Mouse (Mus musculus): ENCODE data around the gene Elmo1. TPM values are rescaled to one million over a fixed set of nuclear protein-coding genes. Genes with fewer than 3 reads are reported as not detected.

Gene Elmo1
- polyA plus RNA-seq, 1 experiment = 0.68 TPM

- H3K36me3 ChIP-seq (replicated peaks; ENCODE audit: low read length) = no peaks in the 10 kb centered on the region
- H3K4me1 ChIP-seq = peaks cover 4% of the 10 kb centered on the region; the same call in 1 of the 2 replicates
Observed at GRCm38 (mm10) chr13:20558376-20558775, 468.0 kb downstream of the Elmo1 start.

DNA sequence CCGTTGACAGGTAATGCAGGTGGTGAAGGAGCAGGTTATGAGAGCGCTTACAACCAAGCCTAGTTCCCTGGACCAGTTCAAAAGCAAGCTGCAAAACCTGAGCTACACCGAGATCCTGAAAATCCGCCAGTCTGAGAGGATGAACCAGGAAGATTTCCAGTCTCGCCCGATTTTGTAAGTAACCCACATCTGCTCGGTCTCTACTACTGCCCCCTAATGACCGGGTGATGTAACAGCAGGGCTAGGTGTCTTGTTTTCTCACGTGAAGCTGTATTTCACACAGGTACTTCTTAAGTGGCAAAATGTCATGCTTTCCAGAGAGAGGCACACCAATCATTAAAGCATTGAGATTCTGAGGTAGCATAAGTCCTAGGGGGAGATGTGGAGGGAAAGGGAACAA, 474.0 kb downstream of the Elmo1 start:
- H3K27me3 ChIP-seq (replicated peaks) = no peaks in the 10 kb centered on the region
- no peak overlapping the region for H3K4me3 ChIP-seq (replicated peaks)
- no peaks in the 10 kb centered on the region for H3K4me1 ChIP-seq
- H3K9me3 ChIP-seq = no peaks in the 10 kb centered on the region
- H3K36me3 ChIP-seq (replicated peaks; ENCODE audit: low read length) = no peaks in the 10 kb centered on the region
- TF ChIP-seq GATA1 (IDR thresholded peaks at IDR 0.05; ENCODE audit: borderline replicate concordance, low read length) (no peak), FLI1 (IDR thresholded peaks at IDR 0.05; ENCODE audit: low read length) (no peak)

More at GRCm38 (mm10) chr13:20558376-20558775, 468.0 kb downstream of the Elmo1 start:
- no peak overlapping the region for H3K4me3 ChIP-seq (replicated peaks)
- H3K9me3 ChIP-seq = peaks cover 12% of the 10 kb centered on the region
- TF ChIP-seq GATA1 (IDR thresholded peaks at IDR 0.05; ENCODE audit: borderline replicate concordance, low read length) = no peak
- no peak for TF ChIP-seq FLI1 (IDR thresholded peaks at IDR 0.05; ENCODE audit: low read length)
- H3K27me3 ChIP-seq (replicated peaks) = no peaks in the 10 kb centered on the region

DNA sequence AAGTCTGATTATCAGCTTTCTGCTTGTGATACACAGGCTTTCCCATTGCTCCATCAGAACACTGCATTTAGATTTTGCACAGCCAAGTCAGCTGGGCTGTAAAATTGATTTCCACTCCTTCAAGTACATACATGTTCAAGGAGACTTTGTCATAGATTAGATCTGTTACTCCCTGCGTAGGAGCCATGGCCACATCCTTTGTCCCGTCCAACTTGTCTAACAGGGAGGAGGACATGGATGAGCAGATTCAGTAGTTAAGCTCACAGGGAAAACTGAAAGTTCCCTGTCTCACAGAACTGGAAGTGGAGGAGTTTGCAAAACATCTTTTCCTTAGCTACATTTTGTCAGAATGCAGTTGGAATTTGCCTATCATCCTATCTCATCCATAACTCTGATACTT, 484.8 kb downstream of the Elmo1 start:
- no peaks in the 10 kb centered on the region for H3K27me3 ChIP-seq (replicated peaks)
- peaks cover 20% of the 10 kb centered on the region for H3K36me3 ChIP-seq (replicated peaks; ENCODE audit: low read length)
- H3K4me1 ChIP-seq = no peaks in the 10 kb centered on the region
- no peak overlapping the region for H3K4me3 ChIP-seq (replicated peaks)
- H3K9me3 ChIP-seq = peaks cover 7% of the 10 kb centered on the region; the same call in 1 of the 2 replicates
- no peak for TF ChIP-seq GATA1 (IDR thresholded peaks at IDR 0.05; ENCODE audit: borderline replicate concordance, low read length)
- TF ChIP-seq FLI1 (IDR thresholded peaks at IDR 0.05; ENCODE audit: low read length) = no peak

DNA sequence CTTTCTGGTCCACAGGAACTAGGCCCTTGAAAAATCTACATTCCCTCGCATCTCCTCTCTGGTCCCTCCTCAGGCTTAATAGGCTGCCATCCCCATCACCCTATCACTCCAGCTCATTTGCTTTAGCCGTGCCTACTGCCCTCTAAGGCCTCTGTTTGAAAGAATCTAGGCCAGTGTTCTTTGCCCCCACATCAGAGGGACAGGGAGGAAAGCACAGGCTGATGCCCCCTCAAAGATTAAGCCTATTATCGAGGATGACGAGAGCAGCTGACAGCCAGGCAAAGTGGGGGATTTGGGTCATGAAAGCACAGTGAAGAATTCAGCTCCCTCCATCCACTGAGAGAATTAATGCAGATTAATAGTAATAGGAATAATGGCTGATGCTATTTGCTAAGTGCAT, 495.5 kb downstream of the Elmo1 start:
- Histone ChIP-seq H3K9me3 (no peaks in the 10 kb centered on the region), H3K27me3 (replicated peaks) (no peaks in the 10 kb centered on the region), H3K4me3 (replicated peaks) (no peak overlapping the region), H3K4me1 (no peaks in the 10 kb centered on the region), H3K36me3 (replicated peaks; ENCODE audit: low read length) (peaks cover 3% of the 10 kb centered on the region)
- TF ChIP-seq FLI1 (IDR thresholded peaks at IDR 0.05; ENCODE audit: low read length) (no peak), GATA1 (IDR thresholded peaks at IDR 0.05; ENCODE audit: borderline replicate concordance, low read length) (no peak)

- Histone ChIP-seq H3K27me3 (replicated peaks) (no peaks in the 10 kb centered on the region), H3K4me3 (replicated peaks) (no peak overlapping the region), H3K9me3 (no peaks in the 10 kb centered on the region), H3K36me3 (replicated peaks; ENCODE audit: low read length) (peaks cover 3% of the 10 kb centered on the region), H3K4me1 (no peaks in the 10 kb centered on the region)
- TF ChIP-seq GATA1 (IDR thresholded peaks at IDR 0.05; ENCODE audit: borderline replicate concordance, low read length) = no peak
- TF ChIP-seq FLI1 (IDR thresholded peaks at IDR 0.05; ENCODE audit: low read length) = no peak
Observed at GRCm38 (mm10) chr13:20586462-20586861, 496.1 kb downstream of the Elmo1 start.

DNA sequence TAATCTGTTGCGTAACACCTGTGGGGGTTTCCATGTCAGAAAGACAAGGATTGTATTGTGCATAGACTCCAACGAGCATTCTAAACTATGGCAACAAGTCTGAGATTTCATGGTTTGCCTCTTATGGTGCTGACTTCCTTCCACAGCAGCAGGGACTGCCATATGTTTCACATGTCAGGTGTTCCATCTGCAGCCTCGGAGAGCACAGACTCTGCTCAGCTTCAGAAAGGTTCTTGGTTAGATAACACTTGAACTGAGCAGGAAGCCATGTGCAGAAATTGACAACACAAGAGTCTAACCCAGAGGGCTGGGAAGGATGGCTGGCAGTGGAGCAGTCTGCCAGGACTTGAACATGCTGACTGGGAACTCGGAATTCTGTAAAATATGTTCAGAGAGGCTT, 500.6 kb downstream of the Elmo1 start:
- Histone ChIP-seq H3K4me1 (no peaks in the 10 kb centered on the region), H3K36me3 (replicated peaks; ENCODE audit: low read length) (no peaks in the 10 kb centered on the region), H3K4me3 (replicated peaks) (no peak overlapping the region), H3K27me3 (replicated peaks) (no peaks in the 10 kb centered on the region), H3K9me3 (no peaks in the 10 kb centered on the region)
- TF ChIP-seq GATA1 (IDR thresholded peaks at IDR 0.05; ENCODE audit: borderline replicate concordance, low read length) (no peak), FLI1 (IDR thresholded peaks at IDR 0.05; ENCODE audit: low read length) (no peak)

DNA sequence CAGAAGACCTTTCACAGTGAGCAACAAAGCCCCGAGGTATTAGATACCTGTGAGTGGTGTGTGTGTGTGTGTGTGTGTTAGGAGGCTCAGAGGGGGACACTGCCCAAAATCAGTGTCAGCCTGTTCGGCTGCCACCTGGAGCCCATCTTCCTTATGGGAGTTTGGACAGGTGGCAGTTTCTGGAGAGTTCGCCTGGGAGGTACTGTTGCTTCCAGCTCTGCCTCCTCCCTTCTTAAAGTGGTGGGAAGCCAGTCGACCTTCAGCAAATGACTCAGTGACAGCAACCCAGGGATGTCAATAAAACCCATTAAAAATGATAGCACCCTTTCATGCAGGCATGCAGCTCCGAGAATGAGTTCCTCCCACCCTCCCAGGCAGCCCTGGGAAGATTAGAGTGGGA, 506.9 kb downstream of the Elmo1 start:
- H3K4me1 ChIP-seq = peaks cover 27% of the 10 kb centered on the region
- no peak overlapping the region for H3K4me3 ChIP-seq (replicated peaks)
- H3K36me3 ChIP-seq (replicated peaks; ENCODE audit: low read length) = peaks cover 2% of the 10 kb centered on the region
- H3K27me3 ChIP-seq (replicated peaks) = no peaks in the 10 kb centered on the region
- no peak for TF ChIP-seq FLI1 (IDR thresholded peaks at IDR 0.05; ENCODE audit: low read length)
- no peak for TF ChIP-seq GATA1 (IDR thresholded peaks at IDR 0.05; ENCODE audit: borderline replicate concordance, low read length)
- H3K9me3 ChIP-seq = no peaks in the 10 kb centered on the region

- Histone ChIP-seq H3K4me3 (replicated peaks) (peak overlapping the region; percentile 24), H3K27me3 (replicated peaks) (no peaks in the 10 kb centered on the region), H3K36me3 (replicated peaks; ENCODE audit: low read length) (peaks cover 2% of the 10 kb centered on the region), H3K4me1 (peaks cover 27% of the 10 kb centered on the region), H3K9me3 (no peaks in the 10 kb centered on the region)
- TF ChIP-seq FLI1 (IDR thresholded peaks at IDR 0.05; ENCODE audit: low read length) = no peak
- TF ChIP-seq GATA1 (IDR thresholded peaks at IDR 0.05; ENCODE audit: borderline replicate concordance, low read length) = no peak
Observed at GRCm38 (mm10) chr13:20598618-20599017, 508.2 kb downstream of the Elmo1 start.

DNA sequence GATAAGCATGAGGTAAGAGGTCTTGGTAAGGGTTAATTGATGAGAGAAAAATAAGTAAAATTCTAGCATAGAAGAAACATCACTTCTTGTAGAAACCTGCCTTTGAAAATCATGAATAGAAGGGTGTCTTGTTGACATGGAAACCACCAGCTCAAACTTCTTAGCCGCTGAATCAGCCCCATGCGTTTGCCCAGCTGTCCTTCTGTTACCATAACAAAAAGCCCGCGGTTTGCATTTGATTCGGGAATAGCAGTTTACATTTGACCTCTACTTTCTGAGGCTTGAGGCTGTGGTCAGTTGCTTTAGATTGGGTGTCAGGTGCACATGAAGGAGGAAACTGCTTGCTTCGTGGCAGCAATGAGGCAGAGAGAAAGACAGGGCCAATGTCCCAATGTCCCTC, 509.9 kb downstream of the Elmo1 start:
- no peaks in the 10 kb centered on the region for H3K27me3 ChIP-seq (replicated peaks)
- H3K4me1 ChIP-seq = peaks cover 27% of the 10 kb centered on the region
- TF ChIP-seq GATA1 (IDR thresholded peaks at IDR 0.05; ENCODE audit: borderline replicate concordance, low read length) (no peak), FLI1 (IDR thresholded peaks at IDR 0.05; ENCODE audit: low read length) (no peak)
- H3K36me3 ChIP-seq (replicated peaks; ENCODE audit: low read length) = peaks cover 6% of the 10 kb centered on the region
- H3K4me3 ChIP-seq (replicated peaks) = no peak overlapping the region
- H3K9me3 ChIP-seq = no peaks in the 10 kb centered on the region

GRCm38 (mm10) chr13:20601421-20601820, 511.0 kb downstream of the Elmo1 start:
- no peak overlapping the region for H3K4me3 ChIP-seq (replicated peaks)
- H3K4me1 ChIP-seq = peaks cover 27% of the 10 kb centered on the region
- H3K9me3 ChIP-seq = no peaks in the 10 kb centered on the region
- H3K27me3 ChIP-seq (replicated peaks) = no peaks in the 10 kb centered on the region
- H3K36me3 ChIP-seq (replicated peaks; ENCODE audit: low read length) = peaks cover 10% of the 10 kb centered on the region
- TF ChIP-seq FLI1 (IDR thresholded peaks at IDR 0.05; ENCODE audit: low read length) = no peak
- no peak for TF ChIP-seq GATA1 (IDR thresholded peaks at IDR 0.05; ENCODE audit: borderline replicate concordance, low read length)

DNA sequence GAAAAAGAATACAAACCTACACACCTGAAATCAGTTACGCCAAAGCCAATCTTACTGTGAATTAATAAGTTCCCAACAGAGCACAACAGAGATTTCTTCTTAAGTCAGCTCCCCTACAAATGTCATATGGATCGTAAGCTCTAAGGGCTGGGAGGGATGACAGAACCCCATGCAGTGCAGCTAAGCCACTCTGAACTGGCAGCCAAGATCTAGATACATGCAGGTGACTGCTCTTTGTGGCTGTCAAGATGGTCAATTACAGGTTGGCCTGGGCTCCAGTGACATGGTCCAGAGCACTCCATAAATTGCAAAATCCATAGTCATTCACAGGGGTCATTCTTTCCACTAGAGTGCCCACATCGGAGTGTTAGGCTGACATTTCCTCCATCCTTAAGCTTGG, 516.5 kb downstream of the Elmo1 start:
- H3K9me3 ChIP-seq = no peaks in the 10 kb centered on the region
- no peaks in the 10 kb centered on the region; the same call in 1 of the 2 replicates for H3K4me1 ChIP-seq
- H3K4me3 ChIP-seq (replicated peaks) = no peak overlapping the region
- peaks cover 8% of the 10 kb centered on the region for H3K36me3 ChIP-seq (replicated peaks; ENCODE audit: low read length)
- no peak for TF ChIP-seq GATA1 (IDR thresholded peaks at IDR 0.05; ENCODE audit: borderline replicate concordance, low read length)
- TF ChIP-seq FLI1 (IDR thresholded peaks at IDR 0.05; ENCODE audit: low read length) = no peak
- no peaks in the 10 kb centered on the region for H3K27me3 ChIP-seq (replicated peaks)

All from megakaryocyte, embryonic 14.5 days (primary cell).